Mouse (Mus musculus): Measurements from ENCODE around the gene Tipin. TPM values are rescaled to one million over a fixed set of nuclear protein-coding genes. Genes with fewer than 3 reads are reported as not detected.

The Tipin gene
- total and polyA plus RNA-seq, 3 experiments = 179 to 443 (median 204) TPM

GRCm38 (mm10) chr9:64323976-64324375, 42.6 kb downstream of the Tipin start:
- Histone ChIP-seq H3K4me1 (ENCODE audit: control insufficient read depth in 1 of 2, insufficient read depth in 2 of 2) (no peaks in the 10 kb centered on the region), H3K9me3 (replicated peaks; ENCODE audit: low read length) (no peaks in the 10 kb centered on the region), H3K4me3 (replicated peaks in 1 of 3; ENCODE audit: low read depth in 2 of 3, low read length in 2 of 3, poor library complexity in 1 of 3) (no peak overlapping the region), H3K79me2 (replicated peaks; ENCODE audit: control insufficient read depth, extremely low read depth, insufficient read depth, poor library complexity, severe bottlenecking) (no peaks in the 10 kb centered on the region), H3K9ac (ENCODE audit: insufficient read depth, low read depth) (no peak overlapping the region), H3K27ac (ENCODE audit: insufficient read depth, low read depth) (no peak overlapping the region), H3K27me3 (replicated peaks) (no peaks in the 10 kb centered on the region), H3K4me2 (ENCODE audit: insufficient read depth, low read depth, poor library complexity, severe bottlenecking) (no peak overlapping the region), H3K36me3 (replicated peaks in 1 of 2; ENCODE audit: control insufficient read depth in 1 of 2, insufficient read depth in 1 of 2, low read length in 1 of 2) (peaks cover 49 to 86% of the 10 kb centered on the region in 2 experiments)
- TF ChIP-seq POLR2A (IDR thresholded peaks at IDR 0.05; ENCODE audit: low read depth, low read length) (no peak), ZMIZ1 (IDR thresholded peaks at IDR 0.05; ENCODE audit: low read depth, low read length) (no peak), SMC3 (IDR thresholded peaks at IDR 0.05; ENCODE audit: low read depth, low read length) (no peak), TCF12 (IDR thresholded peaks at IDR 0.05; ENCODE audit: low read depth, low read length) (no peak), CHD2 (IDR thresholded peaks at IDR 0.05; ENCODE audit: low read length) (no peak), ZC3H11A (IDR thresholded peaks at IDR 0.05; ENCODE audit: low read depth, low read length) (no peak), CHD1 (IDR thresholded peaks at IDR 0.05; ENCODE audit: low read depth, low read length) (no peak), MAFK (IDR thresholded peaks at IDR 0.05; ENCODE audit: insufficient replicate concordance, low read length) (no peak), JUND (conservative IDR thresholded peaks at IDR 0.05; ENCODE audit: low read depth, low read length) (no peak), ELF1 (IDR thresholded peaks at IDR 0.05; ENCODE audit: low read depth, low read length) (no peak), HCFC1 (IDR thresholded peaks at IDR 0.05; ENCODE audit: low read depth, low read length) (no peak), BHLHE40 (IDR thresholded peaks at IDR 0.05; ENCODE audit: low read depth, low read length) (no peak), NRF1 (IDR thresholded peaks at IDR 0.05; ENCODE audit: low read depth, low read length) (no peak), RCOR1 (conservative IDR thresholded peaks at IDR 0.05; ENCODE audit: low read depth, low read length) (no peak), GABPA (IDR thresholded peaks at IDR 0.05; ENCODE audit: insufficient replicate concordance, low read depth, low read length) (no peak)
- in situ Hi-C loops (cut with MboI; ENCODE audit: low pct_ligation_motif_present, low pct_unique_long_range_greater_than_20kb, low sequenced_read_pairs) (loop anchor here (25.0 kb wide), 1 partner anchor 613 kb away; no protein-coding TSS in a partner anchor), dilution Hi-C loops (cut with MboI; ENCODE audit: extremely low pct_ligation_motif_present, extremely low pct_unique_long_range_greater_than_20kb, low sequenced_read_pairs) (no loop called here)
- DNase-seq (ENCODE audit: extremely low read depth) = no peak

GRCm38 (mm10) chr9:64335825-64336224, 54.4 kb downstream of the Tipin start:
- no peak overlapping the region for H3K4me3 ChIP-seq (replicated peaks in 1 of 3; ENCODE audit: low read depth in 2 of 3, low read length in 2 of 3, poor library complexity in 1 of 3)
- no peak overlapping the region for H3K27ac ChIP-seq (ENCODE audit: insufficient read depth, low read depth)
- H3K4me1 ChIP-seq (ENCODE audit: control insufficient read depth in 1 of 2, insufficient read depth in 2 of 2) = peaks cover 9 to 14% of the 10 kb centered on the region in 2 experiments
- no peak for TF ChIP-seq MEF2A (IDR thresholded peaks at IDR 0.05; ENCODE audit: borderline replicate concordance, low read depth, low read length)
- no peak for TF ChIP-seq ZMIZ1 (IDR thresholded peaks at IDR 0.05; ENCODE audit: low read depth, low read length)
- no peak for TF ChIP-seq CHD2 (IDR thresholded peaks at IDR 0.05; ENCODE audit: low read length)
- TF ChIP-seq JUN (IDR thresholded peaks at IDR 0.05; ENCODE audit: insufficient read depth, low read depth, low read length) = no peak
- no peak for TF ChIP-seq ETS1 (conservative IDR thresholded peaks at IDR 0.05; ENCODE audit: low read depth, low read length)
- TF ChIP-seq SIN3A (IDR thresholded peaks at IDR 0.05; ENCODE audit: low read length) = no peak
- TF ChIP-seq CTCF (conservative IDR thresholded peaks at IDR 0.05 in 1 of 2, IDR thresholded peaks at IDR 0.05 in 1 of 2; ENCODE audit: low read depth in 2 of 2, low read length in 2 of 2) = no peak
- TF ChIP-seq MAFK (IDR thresholded peaks at IDR 0.05; ENCODE audit: insufficient replicate concordance, low read length) = no peak
- TF ChIP-seq RAD21 (IDR thresholded peaks at IDR 0.05; ENCODE audit: low read depth, low read length) = no peak
- TF ChIP-seq JUND (conservative IDR thresholded peaks at IDR 0.05; ENCODE audit: low read depth, low read length) = no peak
- TF ChIP-seq RCOR1 (conservative IDR thresholded peaks at IDR 0.05; ENCODE audit: low read depth, low read length) = no peak
- H3K9ac ChIP-seq (ENCODE audit: insufficient read depth, low read depth) = no peak overlapping the region
- in situ Hi-C loops (cut with MboI; ENCODE audit: low pct_ligation_motif_present, low pct_unique_long_range_greater_than_20kb, low sequenced_read_pairs) = no loop called here
- H3K27me3 ChIP-seq (replicated peaks) = no peaks in the 10 kb centered on the region
- H3K9me3 ChIP-seq (replicated peaks; ENCODE audit: low read length) = no peaks in the 10 kb centered on the region
- peaks cover 0 to 30% of the 10 kb centered on the region in 2 experiments for H3K36me3 ChIP-seq (replicated peaks in 1 of 2; ENCODE audit: control insufficient read depth in 1 of 2, insufficient read depth in 1 of 2, low read length in 1 of 2)
- no peak for DNase-seq (ENCODE audit: extremely low read depth)
- no peak overlapping the region for H3K4me2 ChIP-seq (ENCODE audit: insufficient read depth, low read depth, poor library complexity, severe bottlenecking)
- dilution Hi-C loops (cut with MboI; ENCODE audit: extremely low pct_ligation_motif_present, extremely low pct_unique_long_range_greater_than_20kb, low sequenced_read_pairs) = no loop called here
- H3K79me2 ChIP-seq (replicated peaks; ENCODE audit: control insufficient read depth, extremely low read depth, insufficient read depth, poor library complexity, severe bottlenecking) = no peaks in the 10 kb centered on the region; the same call in 1 of the 2 replicates

All from CH12.LX (cell line).